Mouse (Mus musculus) CH12.LX (cell line): ENCODE results near the gene Hist1h4a. TPM values are rescaled to one million over a fixed set of nuclear protein-coding genes. Genes with fewer than 3 reads are reported as not detected.

Source experiments
- DNase-seq: peaks from one replicate; pipeline ENCODE4 v3.0.0-alpha.2; 2013; ENCODE audit errors: extremely low read depth
- H3K27ac ChIP-seq: 2 replicates; pipeline ENCODE4 v1.5.1; 2012; ENCODE audit warnings: low read depth, mild to moderate bottlenecking, control low read depth, moderate library complexity; ENCODE audit not compliant: insufficient read depth
- H3K27me3 ChIP-seq: replicated peaks from 2 replicates; pipeline ENCODE3; 2012; ENCODE audit warnings: inconsistent platforms
- H3K36me3 ChIP-seq, 2 experiments: replicated peaks in 1 of 2; 2 replicates each; pipeline versions ENCODE3 to v1.6.1; 2012; ENCODE audit warnings: inconsistent platforms in 1 of 2, low read length in 1 of 2, mild to moderate bottlenecking in 1 of 2, mixed read lengths in 1 of 2, moderate library complexity in 1 of 2; ENCODE audit not compliant: control insufficient read depth in 1 of 2, insufficient read depth in 1 of 2
- H3K4me1 ChIP-seq, 2 experiments: 2 replicates each; pipeline ENCODE4 v1.6.1; 2012; ENCODE audit warnings: inconsistent platforms in 1 of 2, moderate library complexity in 1 of 2; ENCODE audit not compliant: insufficient read depth in 2 of 2, control insufficient read depth in 1 of 2
- H3K4me2 ChIP-seq: 2 replicates; pipeline ENCODE4 v1.6.1; 2012; ENCODE audit warnings: low read depth, mild to moderate bottlenecking, control low read depth; ENCODE audit not compliant: poor library complexity, insufficient read depth, severe bottlenecking
- H3K4me3 ChIP-seq, 3 experiments: fragments of 150-350 bp in 1 of 3; sonication (generic) in 1 of 3; replicated peaks in 1 of 3; 2 replicates each; pipeline versions ENCODE3 to v1.5.1; 2011 to 2012; ENCODE audit warnings: low read depth in 2 of 3, low read length in 2 of 3, mild to moderate bottlenecking in 2 of 3, moderate library complexity in 2 of 3, control low read depth in 1 of 3, improper control_type of control experiment in 1 of 3, inconsistent platforms in 1 of 3, mixed read lengths in 1 of 3; ENCODE audit not compliant: poor library complexity in 1 of 3
- H3K79me2 ChIP-seq: replicated peaks from 2 replicates; pipeline ENCODE4 v1.6.1; 2012; ENCODE audit warnings: mild to moderate bottlenecking, moderate library complexity; ENCODE audit not compliant: control insufficient read depth, poor library complexity, insufficient read depth, severe bottlenecking; ENCODE audit errors: extremely low read depth
- H3K9ac ChIP-seq: 2 replicates; pipeline ENCODE4 v1.6.1; 2012; ENCODE audit warnings: low read depth, mild to moderate bottlenecking, control low read depth, moderate library complexity; ENCODE audit not compliant: insufficient read depth
- H3K9me3 ChIP-seq: replicated peaks from 2 replicates; pipeline ENCODE3; 2012; ENCODE audit warnings: low read length, inconsistent platforms, mixed read lengths
- BHLHE40 ChIP-seq: IDR thresholded peaks from 2 replicates; pipeline ENCODE4 v1.6.1; 2011; ENCODE audit warnings: mild to moderate bottlenecking, low read depth, low read length, improper control_type of control experiment
- CHD1 ChIP-seq: IDR thresholded peaks from 2 replicates; pipeline ENCODE4 v1.6.1; 2012; ENCODE audit warnings: low read depth, low read length, improper control_type of control experiment, inconsistent platforms
- CHD2 ChIP-seq: IDR thresholded peaks from 2 replicates; pipeline ENCODE4 v1.6.1; 2011; ENCODE audit warnings: low read length, improper control_type of control experiment
- CTCF ChIP-seq, 2 experiments: IDR thresholded peaks in 1 of 2; conservative IDR thresholded peaks in 1 of 2; 2 replicates each; pipeline ENCODE4 v1.5.1; 2011 to 2012; ENCODE audit warnings: low read depth in 2 of 2, low read length in 2 of 2, improper control_type of control experiment in 1 of 2, inconsistent platforms in 1 of 2, mild to moderate bottlenecking in 1 of 2, moderate library complexity in 1 of 2
- E2F4 ChIP-seq: IDR thresholded peaks from 2 replicates; pipeline ENCODE4 v1.6.1; 2011; ENCODE audit warnings: low read depth, low read length, improper control_type of control experiment; ENCODE audit not compliant: insufficient replicate concordance
- ELF1 ChIP-seq: IDR thresholded peaks from 2 replicates; pipeline ENCODE4 v1.6.1; 2014; ENCODE audit warnings: low read depth, mild to moderate bottlenecking, inconsistent platforms, low read length, improper control_type of control experiment
- EP300 ChIP-seq: IDR thresholded peaks from 2 replicates; pipeline ENCODE4 v1.6.1; 2011; ENCODE audit warnings: low read length, improper control_type of control experiment
- ETS1 ChIP-seq: conservative IDR thresholded peaks from 2 replicates; pipeline ENCODE4 v1.6.1; 2012; ENCODE audit warnings: low read depth, mild to moderate bottlenecking, inconsistent platforms, low read length, improper control_type of control experiment, moderate library complexity
- GABPA ChIP-seq: IDR thresholded peaks from 2 replicates; pipeline ENCODE4 v1.6.1; 2012; ENCODE audit warnings: low read depth, low read length, improper control_type of control experiment, inconsistent platforms; ENCODE audit not compliant: insufficient replicate concordance
- HCFC1 ChIP-seq: IDR thresholded peaks from 2 replicates; pipeline ENCODE4 v1.6.1; 2012; ENCODE audit warnings: low read depth, mild to moderate bottlenecking, inconsistent platforms, low read length, improper control_type of control experiment
- IRF4 ChIP-seq: IDR thresholded peaks from 2 replicates; pipeline ENCODE4 v1.6.1; 2014; ENCODE audit warnings: low read depth, mild to moderate bottlenecking, inconsistent platforms, low read length, improper control_type of control experiment
- JUN ChIP-seq: IDR thresholded peaks from 2 replicates; pipeline ENCODE4 v1.6.1; 2011; ENCODE audit warnings: low read depth, mild to moderate bottlenecking, low read length, improper control_type of control experiment, moderate library complexity; ENCODE audit not compliant: insufficient read depth
- JUND ChIP-seq: conservative IDR thresholded peaks from 2 replicates; pipeline ENCODE4 v1.6.1; 2011; ENCODE audit warnings: low read depth, low read length, improper control_type of control experiment
- KAT2A ChIP-seq: IDR thresholded peaks from 2 replicates; pipeline ENCODE4 v1.6.1; 2012; ENCODE audit warnings: low read length, improper control_type of control experiment, inconsistent platforms; ENCODE audit not compliant: insufficient replicate concordance
- MAFK ChIP-seq: IDR thresholded peaks from 2 replicates; pipeline ENCODE4 v1.6.1; 2011; ENCODE audit warnings: low read length, improper control_type of control experiment; ENCODE audit not compliant: insufficient replicate concordance
- MAX ChIP-seq: IDR thresholded peaks from 2 replicates; pipeline ENCODE4 v1.6.1; 2011; ENCODE audit warnings: low read length, improper control_type of control experiment
- MAZ ChIP-seq: IDR thresholded peaks from 2 replicates; pipeline ENCODE4 v1.6.1; 2012; ENCODE audit warnings: low read depth, mild to moderate bottlenecking, inconsistent platforms, low read length, improper control_type of control experiment, moderate library complexity
- MEF2A ChIP-seq: IDR thresholded peaks from 2 replicates; pipeline ENCODE4 v1.6.1; 2014; ENCODE audit warnings: low read depth, mild to moderate bottlenecking, inconsistent platforms, low read length, improper control_type of control experiment, borderline replicate concordance
- MXI1 ChIP-seq: IDR thresholded peaks from 2 replicates; pipeline ENCODE4 v1.6.1; 2011; ENCODE audit warnings: mild to moderate bottlenecking, low read depth, low read length, improper control_type of control experiment
- MYC ChIP-seq: IDR thresholded peaks from 2 replicates; pipeline ENCODE4 v1.6.1; 2011; ENCODE audit warnings: low read depth, mild to moderate bottlenecking, improper control_type of control experiment, low read length
- NELFE ChIP-seq: IDR thresholded peaks from 2 replicates; pipeline ENCODE4 v1.6.1; 2011; ENCODE audit warnings: low read depth, low read length, improper control_type of control experiment
- NRF1 ChIP-seq: IDR thresholded peaks from 2 replicates; pipeline ENCODE4 v1.6.1; 2014; ENCODE audit warnings: low read depth, mild to moderate bottlenecking, inconsistent platforms, low read length, improper control_type of control experiment, moderate library complexity
- PAX5 ChIP-seq: IDR thresholded peaks from 2 replicates; pipeline ENCODE4 v1.6.1; 2012; ENCODE audit warnings: low read length, inconsistent platforms, mixed read lengths
- POLR2A ChIP-seq: IDR thresholded peaks from 2 replicates; pipeline ENCODE4 v1.6.1; 2011; ENCODE audit warnings: low read depth, mild to moderate bottlenecking, improper control_type of control experiment, low read length
- POLR2AphosphoS2 ChIP-seq: IDR thresholded peaks from 2 replicates; pipeline ENCODE4 v1.6.1; 2011; ENCODE audit warnings: low read depth, low read length, improper control_type of control experiment
- RAD21 ChIP-seq: IDR thresholded peaks from 2 replicates; pipeline ENCODE4 v1.6.1; 2011; ENCODE audit warnings: low read depth, mild to moderate bottlenecking, low read length, improper control_type of control experiment, moderate library complexity
- RCOR1 ChIP-seq: conservative IDR thresholded peaks from 2 replicates; pipeline ENCODE4 v1.6.1; 2012; ENCODE audit warnings: low read depth, mild to moderate bottlenecking, inconsistent platforms, low read length, improper control_type of control experiment
- SIN3A ChIP-seq: IDR thresholded peaks from 2 replicates; pipeline ENCODE4 v1.6.1; 2012; ENCODE audit warnings: low read length, improper control_type of control experiment, inconsistent platforms
- SMC3 ChIP-seq: IDR thresholded peaks from 2 replicates; pipeline ENCODE4 v1.6.1; 2011; ENCODE audit warnings: low read depth, low read length, improper control_type of control experiment
- TBP ChIP-seq: conservative IDR thresholded peaks from 2 replicates; pipeline ENCODE4 v1.6.1; 2011; ENCODE audit warnings: low read depth, low read length, improper control_type of control experiment
- TCF12 ChIP-seq: IDR thresholded peaks from 2 replicates; pipeline ENCODE4 v1.6.1; 2014; ENCODE audit warnings: low read depth, mild to moderate bottlenecking, inconsistent platforms, low read length, improper control_type of control experiment
- UBTF ChIP-seq: IDR thresholded peaks from 2 replicates; pipeline ENCODE4 v1.6.1; 2012; ENCODE audit warnings: low read depth, mild to moderate bottlenecking, inconsistent platforms, low read length, improper control_type of control experiment, moderate library complexity
- USF1 ChIP-seq: IDR thresholded peaks from 2 replicates; pipeline ENCODE4 v1.6.1; 2014; ENCODE audit warnings: low read depth, mild to moderate bottlenecking, inconsistent platforms, low read length, improper control_type of control experiment
- USF2 ChIP-seq: conservative IDR thresholded peaks from 2 replicates; pipeline ENCODE4 v1.6.1; 2011; ENCODE audit warnings: low read depth, low read length, improper control_type of control experiment
- ZC3H11A ChIP-seq: IDR thresholded peaks from 2 replicates; pipeline ENCODE4 v1.6.1; 2012; ENCODE audit warnings: low read depth, mild to moderate bottlenecking, inconsistent platforms, low read length, improper control_type of control experiment
- ZKSCAN1 ChIP-seq: IDR thresholded peaks from 2 replicates; pipeline ENCODE4 v1.6.1; 2012; ENCODE audit warnings: low read depth, inconsistent platforms, low read length, improper control_type of control experiment, borderline replicate concordance
- ZMIZ1 ChIP-seq: IDR thresholded peaks from 2 replicates; pipeline ENCODE4 v1.6.1; 2012; ENCODE audit warnings: low read depth, mild to moderate bottlenecking, inconsistent platforms, low read length, improper control_type of control experiment
- ZNF384 ChIP-seq: IDR thresholded peaks from 2 replicates; pipeline ENCODE4 v1.6.1; 2012; ENCODE audit warnings: low read depth, low read length, improper control_type of control experiment, inconsistent platforms
- dilution Hi-C: fragments of 300-500 bp; cut with MboI; formaldehyde crosslinking; loops from 2 replicates; pipeline ENCODE4 v1.14.3; 2020; ENCODE audit warnings: low sequenced_read_pairs; ENCODE audit not compliant: extremely low pct_unique_long_range_greater_than_20kb, extremely low pct_ligation_motif_present
- in situ Hi-C: fragments of 300-500 bp; cut with MboI; formaldehyde crosslinking; loops from 3 replicates; pipeline ENCODE4 v1.14.3; 2019; ENCODE audit warnings: low sequenced_read_pairs, low pct_ligation_motif_present, low pct_unique_long_range_greater_than_20kb, mixed read lengths
- polyA plus RNA-seq: library from polyadenylated mRNA; unstranded; fragments of >175 nt; gene quantifications from 2 replicates; pipeline ENCODE4 v1.2.1, GENCODE M21; 2012; ENCODE audit warnings: low read depth; ENCODE audit not compliant: insufficient read length
- total RNA-seq, 2 experiments: library from RNA; depleted of rRNA; stranded (reverse); fragments of 300-350 nt in 1 of 2; fragments of >200 nt in 1 of 2; gene quantifications; 2 replicates each; pipeline ENCODE4 v1.2.3; 2012 to 2014

Hist1h4a gene
- total and polyA plus RNA-seq, 3 experiments, result 4.4 to 1,215 (median 18.4) TPM

DNA sequence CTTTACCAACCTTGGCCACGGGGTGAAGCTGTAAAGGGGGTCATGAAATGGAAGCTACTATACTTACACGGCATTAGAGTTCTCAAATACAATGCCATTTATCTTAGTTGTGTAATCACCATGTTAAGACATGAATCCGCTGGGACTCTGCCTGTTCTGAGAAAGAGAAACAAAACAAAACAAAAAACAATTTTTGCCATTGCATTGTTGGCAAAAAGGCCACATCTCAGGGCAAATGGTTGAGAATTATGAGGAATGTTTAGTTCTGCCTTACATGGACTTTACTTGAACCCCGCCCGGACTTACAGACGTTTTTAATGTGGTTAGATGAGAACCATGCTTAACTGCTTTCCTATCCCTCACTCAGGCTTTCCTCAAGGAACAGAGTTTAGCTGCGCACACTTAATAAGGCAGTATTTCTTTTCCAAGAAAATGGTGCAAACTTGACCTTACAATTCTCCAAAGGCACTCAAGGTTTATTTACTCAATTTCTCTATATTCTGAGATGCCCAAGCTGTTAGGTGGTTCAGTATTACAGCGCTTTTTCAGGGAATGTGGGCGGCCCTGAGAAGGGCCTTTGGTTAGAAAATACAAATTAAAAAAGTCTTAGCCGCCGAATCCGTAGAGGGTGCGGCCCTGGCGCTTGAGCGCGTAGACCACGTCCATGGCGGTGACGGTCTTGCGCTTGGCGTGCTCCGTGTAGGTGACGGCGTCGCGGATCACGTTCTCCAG is 624 bp downstream of the Hist1h4a start:
- Histone ChIP-seq H3K79me2 (no peaks in the 10 kb centered on the region), H3K4me1 (peaks cover 3 to 53% of the 10 kb centered on the region in 2 experiments; a peak in 3 of 4 replicates), H3K27me3 (no peaks in the 10 kb centered on the region), H3K36me3 (no peaks in the 10 kb centered on the region), H3K4me3 (peak overlapping the region; percentile 45 to 49 (median 48)), H3K4me2 (peak overlapping the region; percentile 96), H3K27ac (peak overlapping the region; percentile 84), H3K9ac (peak overlapping the region; percentile 98), H3K9me3 (no peaks in the 10 kb centered on the region)
- dilution Hi-C loops, result no loop called here
- in situ Hi-C loops, result loop anchor here (25.0 kb wide), 1 partner anchor 1723 kb away; the partner anchor contains the start of genes Hist1h2ag, Hist1h2ah, Hist1h2bj and Hist1h2bk
- no peak for TF ChIP-seq IRF4
- TF ChIP-seq NELFE, result peak; percentile 91
- no peak for TF ChIP-seq USF1
- TF ChIP-seq ZC3H11A, result no peak
- TF ChIP-seq MEF2A, result peak; percentile 2; the same call in 1 of the 2 replicates
- TF ChIP-seq MXI1, result no peak
- no peak for TF ChIP-seq USF2
- no peak for TF ChIP-seq SIN3A
- peak; percentile 7; the same call in 1 of the 2 replicates for TF ChIP-seq CHD2
- TF ChIP-seq ZNF384, result no peak
- TF ChIP-seq SMC3, result no peak
- 0 out of 2 replicates have a peak, but pooled peaks have one; percentile 90 for TF ChIP-seq UBTF
- TF ChIP-seq E2F4, result no peak
- no peak for TF ChIP-seq NRF1
- no peak; the same call in 1 of the 2 replicates for TF ChIP-seq CHD1
- no peak for TF ChIP-seq PAX5
- TF ChIP-seq JUND, result no peak
- peak; percentile 82 for TF ChIP-seq POLR2A
- no peak for TF ChIP-seq KAT2A
- TF ChIP-seq GABPA, result no peak
- TF ChIP-seq MAX, result no peak; the same call in 1 of the 2 replicates
- 0 out of 2 replicates have a peak, but pooled peaks have one; percentile 9 for TF ChIP-seq MYC
- TF ChIP-seq EP300, result no peak
- no peak for TF ChIP-seq ELF1
- no peak for TF ChIP-seq TCF12
- TF ChIP-seq BHLHE40, result 0 out of 2 replicates have a peak, but pooled peaks have one; percentile 3
- no peak for TF ChIP-seq RCOR1
- TF ChIP-seq ZMIZ1, result peak; percentile 98
- no peak for TF ChIP-seq JUN
- 0 out of 2 replicates have a peak, but pooled peaks have one; percentile 1 for TF ChIP-seq HCFC1
- TF ChIP-seq ZKSCAN1, result no peak
- no peak for TF ChIP-seq MAZ
- peak in 1 of 2 experiments; percentile 29; a peak in 1 of 4 replicates for TF ChIP-seq CTCF (conservative IDR thresholded peaks at IDR 0.05 in 1 of 2, IDR thresholded peaks at IDR 0.05 in 1 of 2; ENCODE audit: low read depth in 2 of 2, low read length in 2 of 2)
- TF ChIP-seq ETS1, result no peak; the same call in 1 of the 2 replicates
- peak; percentile 99 for TF ChIP-seq POLR2AphosphoS2
- TF ChIP-seq RAD21, result no peak
- TF ChIP-seq TBP, result 0 out of 2 replicates have a peak, but pooled peaks have one; percentile 38
- no peak for TF ChIP-seq MAFK
- DNase-seq, result no peak
